Mouse (Mus musculus) thymus, postnatal 4 days (tissue): ENCODE results near the gene Gm49510.

Experiments used
- DNase-seq: peaks from one replicate; pipeline ENCODE4 v3.0.0; 2021

Gm49510 gene

DNA sequence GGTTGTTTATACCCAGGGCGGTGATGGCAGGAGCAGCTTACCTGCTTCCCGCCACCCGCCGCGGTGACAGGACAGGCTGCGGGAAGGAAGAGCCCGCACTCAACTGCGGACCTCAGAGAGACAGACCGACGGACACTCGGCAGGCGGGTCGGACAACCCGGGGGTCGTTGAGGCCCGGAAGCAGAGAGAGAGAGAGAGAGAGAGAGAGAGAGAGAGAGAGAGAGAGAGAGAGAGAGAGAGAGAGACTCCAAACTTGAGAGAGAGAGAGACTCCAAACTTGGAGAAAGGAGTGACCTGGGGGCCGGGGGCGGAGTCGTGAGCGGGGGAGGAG is at the start of gene Gm49510:
Gm49510 (plus strand) TSS at position 259 of the 331 bp plus-strand sequence.
- DNase-seq, result no peak

DNA sequence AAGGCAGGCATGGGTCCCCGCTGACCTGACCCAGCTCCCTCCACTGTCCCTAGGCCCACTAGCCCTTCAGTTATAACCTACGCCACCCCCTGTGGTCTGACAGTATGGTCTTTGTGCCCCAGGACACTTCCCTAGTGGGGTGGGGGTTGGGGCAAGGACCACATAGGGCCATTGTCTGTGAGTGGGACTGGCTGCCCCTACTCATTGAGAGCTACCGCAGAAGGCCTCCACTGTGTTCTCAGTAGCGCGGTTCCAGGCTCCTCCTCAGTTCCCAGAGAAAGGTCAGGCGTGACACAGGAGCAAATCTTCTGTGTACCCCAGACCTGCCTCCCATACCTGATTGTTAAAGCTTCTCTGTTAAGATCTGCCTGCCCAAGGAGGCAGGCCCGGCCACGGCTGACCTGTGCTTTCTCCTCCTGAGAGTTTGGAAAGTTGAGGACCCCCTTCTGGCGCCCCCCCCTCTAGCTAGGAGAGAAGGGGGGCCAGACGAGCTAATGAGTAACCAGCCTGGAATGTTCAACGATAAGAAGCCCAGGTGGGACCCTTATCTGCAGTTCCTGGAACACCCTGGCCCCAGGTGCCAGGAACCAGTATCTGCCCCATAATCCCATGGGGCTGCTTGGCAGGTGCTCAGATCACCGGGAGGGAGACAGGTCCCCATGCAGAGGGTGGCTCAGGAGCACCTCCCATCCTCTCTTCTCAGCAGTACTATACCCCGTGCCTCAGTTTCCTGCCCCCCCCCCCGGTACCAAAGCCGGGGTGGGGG is 49.2 kb upstream of the Gm49510 start:
- DNase-seq, result no peak

DNA sequence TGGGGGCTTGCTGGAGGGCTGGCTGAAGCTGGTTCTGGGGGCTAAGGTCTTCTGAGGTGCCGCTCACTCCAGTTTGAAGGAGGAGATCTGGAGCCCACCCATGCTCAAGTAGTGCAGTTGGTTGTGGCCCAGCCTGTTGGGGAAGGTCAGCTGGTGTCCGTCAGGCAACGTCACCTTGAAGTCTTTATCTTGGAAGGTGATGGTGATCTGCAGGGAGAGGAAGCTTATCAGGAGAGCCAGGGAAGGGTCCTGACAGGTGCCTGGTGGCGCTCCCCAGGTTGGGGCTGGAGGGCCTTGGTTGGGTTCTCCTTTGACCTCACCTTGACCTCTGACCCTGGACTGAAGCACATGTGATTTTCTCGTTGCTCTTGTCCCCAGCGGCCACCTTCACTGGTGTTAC is 48.5 kb upstream of the Gm49510 start:
- no peak for DNase-seq

DNA sequence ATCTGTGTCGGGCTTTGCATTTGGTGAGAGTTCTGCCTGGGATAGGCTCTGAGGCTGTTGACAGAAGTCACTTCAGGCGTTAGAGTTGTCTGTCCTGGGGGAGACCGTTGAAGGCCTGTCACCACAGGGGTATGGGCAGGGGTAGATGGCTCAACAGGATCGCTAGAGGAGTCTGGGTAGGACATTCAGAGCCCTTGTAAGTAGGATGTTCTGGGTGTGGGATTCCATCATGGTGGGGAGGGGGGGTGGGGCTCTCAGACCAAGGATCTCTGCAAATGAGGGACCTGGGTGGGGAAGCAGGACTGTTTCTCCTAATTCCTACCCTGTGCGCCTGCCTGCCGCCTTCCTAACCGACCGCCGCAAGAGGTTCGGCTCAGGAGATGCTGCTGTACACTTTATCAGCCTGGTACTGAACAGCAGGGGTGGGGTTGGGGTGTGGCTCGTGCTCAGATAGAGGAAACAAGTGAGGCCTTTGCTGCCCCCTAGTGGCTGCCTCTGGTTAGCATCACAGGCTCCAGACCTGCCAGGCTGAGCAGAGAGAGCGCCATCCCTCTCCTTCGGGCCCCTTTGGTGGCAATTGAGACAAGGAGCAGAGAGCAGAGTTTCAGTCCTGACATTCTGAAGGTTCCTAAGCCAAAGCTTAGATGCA is 47.8 kb upstream of the Gm49510 start:
- DNase-seq, result peak; percentile 96

- DNase-seq, result no peak
These were observed 44.0 kb upstream of the Gm49510 start, which contains the start of gene Lgals2 for GRCm38 (mm10) chr15:78855303-78855965. TSS of gene Lgals2 (minus strand) at chr15:78855529.

DNA sequence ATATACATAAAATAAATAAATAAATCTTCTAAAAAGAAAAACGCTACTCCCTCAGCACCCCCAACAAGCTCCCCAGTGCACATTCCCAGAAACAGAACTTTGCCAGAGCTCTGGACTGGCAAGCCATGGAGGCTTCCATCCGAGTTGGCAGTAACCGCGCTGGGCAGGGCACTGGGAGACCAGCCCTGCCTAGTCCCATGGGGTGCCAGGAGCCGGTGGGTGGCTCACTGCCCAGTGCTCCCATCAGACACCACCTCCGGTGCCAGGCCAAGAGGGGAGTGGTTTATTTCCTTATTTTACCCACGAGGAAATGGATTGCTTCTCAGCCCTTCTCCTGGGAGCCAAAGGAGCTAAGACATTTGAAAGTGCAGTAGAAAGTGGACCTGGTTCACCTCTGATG is 42.5 kb upstream of the Gm49510 start:
- DNase-seq, result no peak

- no peak for DNase-seq
These were observed 40.2 kb upstream of the Gm49510 start for GRCm38 (mm10) chr15:78859311-78859710.

GRCm38 (mm10) chr15:78859714-78860113 is 39.8 kb upstream of the Gm49510 start:
- DNase-seq, result peak; percentile 66

- DNase-seq, result no peak
These were observed 37.2 kb upstream of the Gm49510 start for GRCm38 (mm10) chr15:78862280-78862679.

DNA sequence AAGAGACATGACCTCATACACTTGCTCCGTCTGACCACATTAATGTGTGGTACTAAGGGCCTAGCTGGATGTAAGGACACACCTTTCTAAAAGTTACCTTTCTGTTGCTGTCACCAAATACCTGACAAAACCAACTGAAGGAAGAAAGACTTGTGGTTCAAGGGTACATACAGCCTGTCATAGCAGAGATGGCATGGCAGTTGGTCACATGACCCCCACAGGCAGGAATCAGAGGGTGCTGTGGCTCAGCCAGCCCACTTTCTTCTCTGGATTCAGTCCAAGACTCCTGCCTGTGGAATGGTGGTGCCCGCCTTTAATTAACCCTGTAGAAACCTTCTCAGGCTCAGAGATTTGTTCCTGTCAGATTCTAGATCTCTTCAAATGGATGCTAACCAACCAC is 36.3 kb upstream of the Gm49510 start:
- no peak for DNase-seq

DNA sequence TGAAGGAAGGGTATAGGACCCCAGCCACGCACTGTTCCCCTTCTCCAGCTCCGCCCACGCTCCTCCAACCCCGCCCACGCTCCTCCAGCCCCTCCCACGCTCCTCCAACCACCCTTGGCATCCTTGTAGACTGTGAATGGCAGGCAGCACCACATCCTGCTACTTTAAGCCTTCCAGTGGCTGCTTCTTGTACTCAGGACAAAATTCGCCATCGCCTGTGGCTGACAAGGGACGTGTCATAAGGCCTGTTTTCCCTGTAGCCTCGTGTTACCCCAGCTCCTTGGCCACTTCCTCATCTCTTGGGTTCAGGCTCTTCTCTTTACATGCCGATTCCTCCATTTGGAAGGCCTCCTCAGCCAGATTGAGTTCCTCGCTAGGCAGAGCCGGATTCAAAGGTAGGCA is 35.6 kb upstream of the Gm49510 start:
- peak; percentile 72 for DNase-seq

GRCm38 (mm10) chr15:78868398-78868797 is 31.1 kb upstream of the Gm49510 start:
- DNase-seq, result no peak

GRCm38 (mm10) chr15:78868826-78869233 is 30.6 kb upstream of the Gm49510 start:
- DNase-seq, result no peak

GRCm38 (mm10) chr15:78869775-78870174 is 29.7 kb upstream of the Gm49510 start:
- peak; percentile 61 for DNase-seq

- no peak for DNase-seq
These were observed 27.4 kb upstream of the Gm49510 start for GRCm38 (mm10) chr15:78872021-78872608.

- no peak for DNase-seq
These were observed 25.5 kb upstream of the Gm49510 start for GRCm38 (mm10) chr15:78873803-78874435.

- DNase-seq, result no peak
These were observed 24.5 kb upstream of the Gm49510 start for GRCm38 (mm10) chr15:78874989-78875388.

DNA sequence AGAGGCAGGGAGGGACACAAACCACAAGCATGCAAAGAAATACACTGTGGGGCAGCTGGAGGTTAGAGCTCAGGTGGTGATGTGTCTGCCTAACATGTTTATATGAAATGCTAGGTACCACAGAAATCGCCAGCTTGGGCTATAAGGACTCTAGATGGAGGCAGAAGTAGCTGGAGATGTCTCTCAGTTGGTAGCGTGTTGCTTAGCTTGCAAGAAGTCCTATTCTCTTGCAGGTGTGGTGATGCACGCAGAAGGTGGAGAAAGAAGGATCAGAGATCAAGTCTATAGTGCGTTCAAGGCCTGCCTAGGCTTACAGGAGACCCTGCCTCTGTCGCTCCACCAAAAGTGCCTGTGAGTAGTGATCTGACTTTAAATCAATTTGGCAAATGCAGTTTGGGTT is 23.9 kb upstream of the Gm49510 start:
- DNase-seq, result no peak

GRCm38 (mm10) chr15:78876258-78876696 is 23.2 kb upstream of the Gm49510 start:
- peak; percentile 82 for DNase-seq

- DNase-seq, result peak; percentile 91
These were observed 22.3 kb upstream of the Gm49510 start, which contains the start of gene Gga1 for GRCm38 (mm10) chr15:78876991-78877809. TSS of gene Gga1 (plus strand) at chr15:78877190.

- DNase-seq, result no peak
These were observed 21.6 kb upstream of the Gm49510 start for GRCm38 (mm10) chr15:78877810-78878390.
